Mouse (Mus musculus) lung, postnatal 36 days (tissue): Measurements from ENCODE around the gene Sel1l.

Source experiments
- DNase-seq: peaks from one replicate; pipeline ENCODE4 v3.0.0; 2022; ENCODE audit warnings: mixed read lengths

The Sel1l gene

GRCm38 (mm10) chr12:91776342-91776741 is 72.6 kb downstream of the Sel1l start:
- peak; percentile 62 for DNase-seq

GRCm38 (mm10) chr12:91774811-91775284 is 74.1 kb downstream of the Sel1l start:
- DNase-seq, result peak; percentile 33

GRCm38 (mm10) chr12:91768871-91769270 is 80.1 kb downstream of the Sel1l start:
- no peak for DNase-seq

- no peak for DNase-seq
Measured at GRCm38 (mm10) chr12:91768176-91768575, 80.8 kb downstream of the Sel1l start.

- DNase-seq, result peak; percentile 78
Measured at GRCm38 (mm10) chr12:91766338-91767107, 82.4 kb downstream of the Sel1l start.

GRCm38 (mm10) chr12:91765504-91765903 is 83.5 kb downstream of the Sel1l start:
- DNase-seq, result peak; percentile 49

- peak; percentile 62 for DNase-seq
Measured at GRCm38 (mm10) chr12:91765054-91765453, 83.9 kb downstream of the Sel1l start.

GRCm38 (mm10) chr12:91764471-91764870 is 84.5 kb downstream of the Sel1l start:
- no peak for DNase-seq

GRCm38 (mm10) chr12:91759836-91760235 is 89.1 kb downstream of the Sel1l start:
- DNase-seq, result no peak

GRCm38 (mm10) chr12:91757854-91758562 is 90.9 kb downstream of the Sel1l start:
- DNase-seq, result no peak

GRCm38 (mm10) chr12:91756562-91757166 is 92.3 kb downstream of the Sel1l start:
- no peak for DNase-seq
